Mouse (Mus musculus) lung, embryonic 16.5 days (tissue): ENCODE results near the gene Smc4. TPM values are rescaled to one million over a fixed set of nuclear protein-coding genes. Genes with fewer than 3 reads are reported as not detected.

ENCODE experiments used
- ATAC-seq: fragments of 200-750 bp; cut with Nextera tagmentation; 2 replicates; pipeline ENCODE4 v1.8.0; 2017; ENCODE audit warnings: low read depth, mild to moderate bottlenecking, moderate library complexity
- H3K27ac ChIP-seq: fragments of 300-500 bp; sonication (generic); 2 replicates; pipeline ENCODE4 v1.5.1; 2014; ENCODE audit warnings: mild to moderate bottlenecking, control low read depth, low read length
- H3K27me3 ChIP-seq: fragments of 300-500 bp; sonication (generic); 2 replicates; pipeline ENCODE4 v1.6.1; 2014; ENCODE audit warnings: low read depth, low read length, mixed read lengths; ENCODE audit not compliant: control insufficient read depth, insufficient read depth
- H3K36me3 ChIP-seq: fragments of 300-500 bp; sonication (generic); 2 replicates; pipeline ENCODE4 v1.6.1; 2014; ENCODE audit warnings: low read length; ENCODE audit not compliant: control insufficient read depth, insufficient read depth
- H3K4me1 ChIP-seq: fragments of 300-500 bp; sonication (generic); replicated peaks from 2 replicates; pipeline ENCODE4 v1.6.1; 2014; ENCODE audit warnings: low read length, mixed read lengths; ENCODE audit not compliant: control insufficient read depth, insufficient read depth
- H3K4me2 ChIP-seq: fragments of 300-500 bp; sonication (generic); 2 replicates; pipeline ENCODE4 v1.6.1; 2014; ENCODE audit warnings: low read depth, low read length, control low read depth
- H3K4me3 ChIP-seq: fragments of 300-500 bp; sonication (generic); 2 replicates; pipeline ENCODE4 v1.5.1; 2014; ENCODE audit warnings: mild to moderate bottlenecking, low read length, control low read depth
- H3K9ac ChIP-seq: fragments of 300-500 bp; sonication (generic); 2 replicates; pipeline ENCODE4 v1.6.1; 2014; ENCODE audit warnings: low read length, control low read depth
- H3K9me3 ChIP-seq: fragments of 300-500 bp; sonication (generic); 2 replicates; pipeline ENCODE4 v1.6.1; 2016; ENCODE audit warnings: low read length; ENCODE audit not compliant: control insufficient read depth
- WGBS: fragments of 180-500 bp; shearing (Covaris S2); extraction: QIAGEN DNeasy Blood & Tissue Kit; methylation state at CpG from one replicate; pipeline ENCODE4 v1.1.7; 2014; 5-methylcytosine and 5-hydroxymethylcytosine counted together
- polyA plus RNA-seq: library from polyadenylated mRNA; unstranded; fragments of >200 nt; fragmentation: Nextera tagmentation; extraction: Ambion mirVana; gene quantifications from 2 replicates; pipeline ENCODE4 v1.2.1, GENCODE M21; 2015

Gene Smc4
- polyA plus RNA-seq, 1 experiment from 2014 or later, result 214 TPM

- Histone ChIP-seq H3K4me2 (no peak overlapping the region), H3K27ac (peak overlapping the region; percentile 27; the same call in 1 of the 2 replicates), H3K4me3 (no peak overlapping the region), H3K9ac (no peak overlapping the region), H3K27me3 (no peaks in the 10 kb centered on the region), H3K4me1 (0 out of 2 replicates have a peak, but pooled peaks cover 3% of the 10 kb centered on the region), H3K36me3 (peaks cover 2% of the 10 kb centered on the region; the same call in 1 of the 2 replicates), H3K9me3 (no peaks in the 10 kb centered on the region)
- ATAC-seq, result no peak
- 71% methylated on average over 8 of the region's 8 CpGs for WGBS
Observed at GRCm38 (mm10) chr3:68974639-68975532, 29.7 kb upstream of the Smc4 start.

DNA sequence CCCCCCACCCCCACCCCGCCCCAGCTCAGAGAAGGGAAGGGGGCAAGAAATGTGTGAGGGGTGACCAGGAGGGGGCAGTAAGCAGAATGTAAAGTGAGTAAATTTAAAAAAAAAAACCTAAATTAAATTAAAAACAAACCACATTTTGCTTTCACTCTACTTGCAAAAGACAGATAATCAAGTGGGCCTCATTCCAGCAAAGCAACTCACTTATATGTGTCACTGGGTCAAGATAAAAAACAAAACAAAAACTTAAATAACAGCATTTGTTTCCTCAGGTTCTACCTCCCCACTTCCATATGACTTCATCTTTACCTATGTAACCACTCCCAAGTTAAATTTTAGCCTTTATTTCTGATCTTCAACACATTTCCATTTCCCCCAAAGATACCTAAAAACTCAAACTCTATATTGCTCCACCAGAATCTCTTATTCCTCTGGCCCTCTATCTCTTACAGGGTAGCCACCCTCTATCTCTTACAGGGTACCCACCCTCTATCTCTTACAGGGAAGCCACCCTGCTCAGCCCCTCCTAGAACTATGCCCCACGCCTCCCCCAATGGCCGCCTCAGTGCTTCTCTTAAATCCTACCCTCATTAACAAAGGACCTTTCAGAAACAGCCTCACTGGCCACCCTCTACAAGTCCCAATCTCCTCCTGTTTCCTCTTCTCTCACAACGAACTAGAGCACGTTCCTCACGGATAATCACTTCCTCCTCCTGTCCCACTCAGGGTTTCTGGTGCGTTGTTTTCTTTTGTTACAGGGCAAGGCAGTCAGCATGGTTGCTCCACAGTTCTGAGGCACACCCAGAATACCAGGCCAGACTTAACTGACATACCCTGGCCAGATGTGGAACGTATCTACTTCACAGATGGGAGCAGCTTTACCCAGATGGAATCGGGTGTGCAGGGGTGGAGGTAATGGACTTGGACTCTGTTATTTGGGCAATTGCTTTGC lies 28.7 kb upstream of the Smc4 start:
- Histone ChIP-seq H3K4me1 (0 out of 2 replicates have a peak, but pooled peaks cover 3% of the 10 kb centered on the region), H3K36me3 (peaks cover 2% of the 10 kb centered on the region; the same call in 1 of the 2 replicates), H3K4me3 (no peak overlapping the region), H3K9ac (no peak overlapping the region), H3K9me3 (no peaks in the 10 kb centered on the region), H3K27me3 (no peaks in the 10 kb centered on the region), H3K27ac (peak overlapping the region; percentile 2; the same call in 1 of the 2 replicates), H3K4me2 (no peak overlapping the region)
- ATAC-seq, result peak; percentile 55; the same call in 1 of the 2 replicates
- 53% methylated on average over 9 of the region's 9 CpGs for WGBS

GRCm38 (mm10) chr3:68977696-68978095 lies 26.8 kb upstream of the Smc4 start:
- Histone ChIP-seq H3K9ac (no peak overlapping the region), H3K4me2 (no peak overlapping the region), H3K27ac (no peak overlapping the region), H3K36me3 (peaks cover 2% of the 10 kb centered on the region; the same call in 1 of the 2 replicates), H3K27me3 (no peaks in the 10 kb centered on the region), H3K4me3 (no peak overlapping the region), H3K9me3 (no peaks in the 10 kb centered on the region), H3K4me1 (0 out of 2 replicates have a peak, but pooled peaks cover 3% of the 10 kb centered on the region)
- WGBS, result 86% methylated on average over 4 of the region's 4 CpGs
- no peak for ATAC-seq

DNA sequence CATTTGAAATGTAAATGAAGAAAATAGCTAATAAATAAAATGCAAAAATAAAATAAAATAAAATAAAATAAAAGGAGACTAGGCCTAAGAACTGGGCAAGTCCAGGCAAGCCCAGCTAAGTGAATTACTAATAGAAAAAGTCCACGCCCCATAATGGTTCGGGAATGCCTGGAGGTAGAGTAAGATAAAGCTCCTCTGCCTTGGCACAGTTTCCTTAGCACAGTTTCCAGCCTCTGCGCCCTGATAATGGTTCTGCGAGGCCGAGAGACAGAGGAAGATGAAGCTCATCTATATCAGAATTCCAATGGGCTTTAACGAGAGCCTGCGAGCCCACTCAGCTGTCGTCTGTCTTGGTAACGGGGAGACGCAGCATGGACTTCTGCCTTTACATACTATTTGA lies 25.4 kb upstream of the Smc4 start:
- ATAC-seq, result no peak
- no peak overlapping the region for H3K27ac ChIP-seq
- WGBS, result 87% methylated on average over 10 of the region's 10 CpGs
- 0 out of 2 replicates have a peak, but pooled peaks cover 3% of the 10 kb centered on the region for H3K4me1 ChIP-seq
- H3K9ac ChIP-seq, result no peak overlapping the region
- no peak overlapping the region for H3K4me2 ChIP-seq
- no peak overlapping the region for H3K4me3 ChIP-seq
- H3K27me3 ChIP-seq, result no peaks in the 10 kb centered on the region
- no peaks in the 10 kb centered on the region for H3K9me3 ChIP-seq
- peaks cover 2% of the 10 kb centered on the region; the same call in 1 of the 2 replicates for H3K36me3 ChIP-seq

DNA sequence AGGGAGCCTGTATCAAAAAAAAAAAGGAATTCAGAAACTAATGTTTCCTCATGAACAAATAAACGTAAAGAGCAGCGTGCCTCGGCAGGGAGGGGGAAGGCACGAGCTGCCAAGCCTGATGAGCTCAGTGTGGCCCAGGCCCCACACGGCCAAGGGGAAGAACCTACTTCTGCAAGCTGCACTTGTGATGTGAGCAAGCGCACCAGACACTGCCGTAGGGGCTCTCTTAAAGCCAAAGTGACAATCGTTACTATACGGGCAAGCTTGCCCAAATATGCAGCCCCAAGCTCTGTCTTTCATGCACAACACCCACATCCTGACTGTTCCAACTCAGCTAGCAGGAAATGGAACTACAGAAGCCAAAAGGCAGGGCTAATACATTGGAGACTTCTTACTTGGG lies 23.6 kb upstream of the Smc4 start:
- no peak overlapping the region for H3K27ac ChIP-seq
- H3K4me2 ChIP-seq, result no peak overlapping the region
- 0 out of 2 replicates have a peak, but pooled peaks cover 3% of the 10 kb centered on the region for H3K4me1 ChIP-seq
- WGBS, result 54% methylated on average over 9 of the region's 9 CpGs
- no peak overlapping the region for H3K4me3 ChIP-seq
- ATAC-seq, result 0 out of 2 replicates have a peak, but pooled peaks have one; percentile 52
- no peak overlapping the region for H3K9ac ChIP-seq
- no peaks in the 10 kb centered on the region for H3K9me3 ChIP-seq
- peaks cover 2% of the 10 kb centered on the region; the same call in 1 of the 2 replicates for H3K36me3 ChIP-seq
- H3K27me3 ChIP-seq, result no peaks in the 10 kb centered on the region

DNA sequence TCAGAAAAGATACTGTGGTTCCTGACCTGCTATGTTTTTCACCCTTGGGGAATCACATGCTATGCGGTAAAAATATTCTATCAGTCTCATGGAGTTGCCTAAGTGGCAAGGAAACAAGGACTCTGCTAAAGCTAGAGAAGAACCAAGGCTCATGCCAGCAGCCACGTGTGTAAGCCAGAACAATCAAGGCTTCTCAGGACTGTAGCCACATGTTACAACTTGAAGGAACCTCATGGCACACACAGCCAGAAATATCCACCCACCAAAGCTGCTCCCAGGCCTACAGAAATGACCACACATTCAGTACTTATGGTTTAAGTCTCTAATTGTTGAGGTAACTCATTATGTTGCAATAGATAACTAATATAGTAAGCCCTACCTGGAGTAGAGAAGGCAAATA lies 18.0 kb upstream of the Smc4 start:
- H3K9ac ChIP-seq, result no peak overlapping the region
- no peak overlapping the region for H3K27ac ChIP-seq
- no peaks in the 10 kb centered on the region for H3K4me1 ChIP-seq
- no peaks in the 10 kb centered on the region; the same call in 1 of the 2 replicates for H3K36me3 ChIP-seq
- H3K27me3 ChIP-seq, result no peaks in the 10 kb centered on the region
- H3K9me3 ChIP-seq, result no peaks in the 10 kb centered on the region
- ATAC-seq, result no peak
- no peak overlapping the region for H3K4me3 ChIP-seq
- H3K4me2 ChIP-seq, result no peak overlapping the region
- 72% methylated on average over 2 of the region's 2 CpGs for WGBS

DNA sequence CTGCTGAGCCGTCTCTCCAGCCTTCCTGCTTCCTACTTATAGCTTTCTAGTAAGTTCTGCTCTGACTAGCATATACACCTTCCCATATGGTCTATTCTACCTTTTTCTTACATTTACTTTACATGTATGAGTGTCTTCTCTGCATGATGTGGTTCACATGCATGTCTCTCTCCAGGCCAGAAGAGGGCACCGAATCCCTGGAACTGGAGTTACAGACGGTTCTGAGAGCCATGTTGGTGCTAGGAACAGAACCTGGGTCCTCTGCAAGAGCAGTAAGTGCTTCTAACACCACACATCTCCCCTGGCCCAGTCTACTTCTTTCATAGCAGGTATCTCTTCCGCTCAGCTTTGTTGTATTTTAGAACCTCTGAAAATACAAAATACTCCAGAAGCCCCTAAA lies 1.8 kb upstream of the Smc4 start:
- H3K27me3 ChIP-seq, result no peaks in the 10 kb centered on the region
- H3K4me3 ChIP-seq, result no peak overlapping the region
- 86% methylated on average over 4 of the region's 4 CpGs for WGBS
- no peak overlapping the region for H3K9ac ChIP-seq
- H3K9me3 ChIP-seq, result no peaks in the 10 kb centered on the region
- no peak overlapping the region for H3K27ac ChIP-seq
- no peaks in the 10 kb centered on the region for H3K36me3 ChIP-seq
- no peak for ATAC-seq
- H3K4me2 ChIP-seq, result no peak overlapping the region
- peaks cover 6% of the 10 kb centered on the region for H3K4me1 ChIP-seq

- H3K4me3 ChIP-seq, result peak overlapping the region; percentile 99
- H3K4me1 ChIP-seq, result peaks cover 8% of the 10 kb centered on the region
- no peaks in the 10 kb centered on the region for H3K36me3 ChIP-seq
- H3K9ac ChIP-seq, result peak overlapping the region; percentile 72
- H3K27ac ChIP-seq, result peak overlapping the region; percentile 41; the same call in 1 of the 2 replicates
- WGBS, result under 1% methylated on average over 7 of the region's 7 CpGs
- no peaks in the 10 kb centered on the region for H3K27me3 ChIP-seq
- ATAC-seq, result no peak; the same call in 1 of the 2 replicates
- H3K4me2 ChIP-seq, result peak overlapping the region; percentile 73
- H3K9me3 ChIP-seq, result no peaks in the 10 kb centered on the region
Observed at GRCm38 (mm10) chr3:69004055-69004436, 492 bp upstream of the Smc4 start.
